Mouse (Mus musculus) cerebellum, adult 2 months (tissue): Measurements from ENCODE around the gene Rbp3. TPM values are rescaled to one million over a fixed set of nuclear protein-coding genes. Genes with fewer than 3 reads are reported as not detected.

Source experiments
- DNase-seq, 2 experiments: peaks; one replicate each; pipeline ENCODE4 v3.0.0; 2021
- H3K27ac ChIP-seq: fragments of 200-500 bp; 2 replicates; pipeline ENCODE4 v1.5.1; 2012; ENCODE audit warnings: low read length, control low read depth, inconsistent platforms; ENCODE audit not compliant: insufficient read depth
- H3K27me3 ChIP-seq: fragments of 200-500 bp; 2 replicates; pipeline ENCODE4 v1.6.1; 2012; ENCODE audit warnings: inconsistent platforms, mild to moderate bottlenecking, low read length, moderate library complexity; ENCODE audit not compliant: control insufficient read depth, insufficient read depth
- H3K4me1 ChIP-seq: fragments of 200-500 bp; 2 replicates; pipeline ENCODE4 v1.6.1; 2011; ENCODE audit warnings: low read length; ENCODE audit not compliant: control insufficient read depth, insufficient read depth
- H3K4me3 ChIP-seq: fragments of 200-500 bp; replicated peaks from 2 replicates; pipeline ENCODE3; 2011; ENCODE audit warnings: mild to moderate bottlenecking, low read depth, low read length, control low read depth; ENCODE audit not compliant: insufficient read depth
- CTCF ChIP-seq: fragments of 200-500 bp; IDR thresholded peaks from 2 replicates; pipeline ENCODE4 v1.5.1; 2011; ENCODE audit warnings: low read depth, mild to moderate bottlenecking, control low read depth, low read length, moderate library complexity, borderline replicate concordance; ENCODE audit not compliant: insufficient read depth
- POLR2A ChIP-seq: fragments of 200-500 bp; IDR thresholded peaks from 2 replicates; pipeline ENCODE4 v1.6.1; 2011; ENCODE audit warnings: low read length, control low read depth, borderline replicate concordance; ENCODE audit not compliant: insufficient read depth
- WGBS: fragments of 180-500 bp; shearing (Covaris S2); methylation state at CpG from one replicate; pipeline ENCODE4 v1.1.7; 2018; 5-methylcytosine and 5-hydroxymethylcytosine counted together
- polyA plus RNA-seq: library from polyadenylated mRNA; depleted of rRNA; stranded (reverse); fragments of >200 nt; gene quantifications from 2 replicates; pipeline ENCODE4 v1.2.3, GENCODE M21; 2012; rRNA removed

Rbp3 gene
- 0.05 TPM in 1 of 2 replicates, not detected in the other for polyA plus RNA-seq

DNA sequence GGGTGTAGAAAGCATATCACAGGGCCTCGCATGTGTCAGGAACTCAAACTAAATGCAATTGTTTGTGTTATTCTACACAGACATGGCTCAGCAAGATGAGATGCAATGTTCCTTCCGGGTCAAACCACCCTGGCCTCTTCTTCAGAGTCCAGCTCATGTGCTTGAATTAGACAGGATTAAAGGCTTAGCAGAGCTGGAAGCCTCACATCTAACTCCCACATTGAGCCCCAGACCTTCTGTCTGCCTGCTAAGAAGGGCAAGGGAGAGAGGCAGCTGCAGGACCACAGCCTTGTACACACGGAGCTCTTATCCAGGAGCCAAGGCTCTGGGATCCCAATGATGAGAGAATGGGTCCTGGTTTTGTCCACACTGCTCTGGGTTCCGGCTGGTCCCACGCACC, at the start of gene Rbp3:
Rbp3 (plus strand) TSS at position 243 of the 400 bp plus-strand sequence.
- Histone ChIP-seq H3K27ac (no peak within 1 kb of the TSS), H3K4me3 (no peak within 1 kb of the TSS), H3K4me1 (peaks cover 6% of the 10 kb centered on the region; the same call in 1 of the 2 replicates), H3K27me3 (no peaks in the 10 kb centered on the region)
- no peak for DNase-seq
- WGBS, result 90% methylated on average over 5 of the region's 5 CpGs
- TF ChIP-seq POLR2A, result no peak
- TF ChIP-seq CTCF, result no peak

DNA sequence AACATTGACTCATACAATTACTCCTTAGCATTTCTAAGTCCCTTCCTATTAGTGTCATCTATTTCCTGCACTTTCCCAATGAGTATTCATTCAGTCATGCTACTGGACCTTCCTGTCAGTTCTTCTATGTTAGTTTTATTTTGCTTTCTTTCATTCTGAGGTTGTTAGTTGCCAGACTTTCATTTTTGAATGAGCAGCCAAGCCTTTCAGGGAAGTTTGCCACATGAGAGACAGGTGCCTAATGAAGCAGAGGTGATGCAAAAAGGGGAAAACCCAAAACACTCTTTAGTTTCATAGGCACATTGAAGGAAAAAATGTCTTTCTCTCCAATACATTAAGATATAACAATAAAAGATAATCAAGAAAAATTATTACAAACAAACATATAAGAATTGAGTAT, 49.0 kb upstream of the Rbp3 start:
- TF ChIP-seq CTCF, result no peak
- no peak for TF ChIP-seq POLR2A
- Histone ChIP-seq H3K27ac (no peak overlapping the region), H3K4me3 (no peak overlapping the region), H3K27me3 (no peaks in the 10 kb centered on the region), H3K4me1 (no peaks in the 10 kb centered on the region; the same call in none of the 2 replicates)
- no peak for DNase-seq

DNA sequence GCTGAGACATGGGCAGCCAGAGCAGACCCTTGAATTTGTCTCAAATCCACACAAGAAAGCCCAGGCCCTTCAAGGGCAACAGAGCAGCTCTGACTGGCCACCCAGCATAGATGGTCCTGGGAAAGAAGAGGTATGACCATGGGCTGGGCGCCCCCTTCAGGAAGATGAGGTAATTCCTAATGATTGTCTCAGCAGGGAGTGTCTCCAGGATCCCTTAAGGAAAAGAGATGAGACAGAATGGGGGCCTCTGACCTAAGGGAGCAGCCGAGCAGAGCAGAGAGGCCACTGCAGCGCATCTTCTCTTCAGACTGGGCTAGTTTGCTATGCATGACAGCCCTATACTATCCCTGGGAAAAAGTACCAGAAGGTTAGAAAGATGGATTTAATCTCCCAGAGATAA, 40.1 kb upstream of the Rbp3 start:
- 62% methylated on average over 3 of the region's 3 CpGs for WGBS
- Histone ChIP-seq H3K27me3 (no peaks in the 10 kb centered on the region), H3K27ac (no peak overlapping the region), H3K4me1 (no peaks in the 10 kb centered on the region; the same call in 1 of the 2 replicates), H3K4me3 (no peak overlapping the region)
- no peak for TF ChIP-seq POLR2A
- TF ChIP-seq CTCF, result peak; percentile 19; the same call in 1 of the 2 replicates
- no peak for DNase-seq

DNA sequence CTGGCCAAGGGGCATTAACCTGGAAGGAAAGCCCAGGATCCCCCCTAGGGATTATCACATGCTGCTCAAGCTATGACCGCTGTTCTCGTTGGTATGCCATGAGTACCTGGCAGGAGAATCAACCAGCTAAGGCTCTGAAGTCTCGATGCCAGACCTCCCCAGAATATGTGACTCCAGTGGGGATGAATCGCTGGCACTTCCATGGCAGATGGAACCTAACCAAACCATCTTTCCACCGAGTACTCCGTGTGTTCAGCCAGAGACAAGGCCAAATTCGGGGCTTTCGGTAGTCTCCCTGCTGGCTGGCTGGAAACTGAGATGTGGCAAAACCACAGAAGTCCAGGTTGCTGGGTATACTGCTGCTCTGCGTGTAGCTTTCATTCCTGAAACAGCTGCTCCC, 39.6 kb upstream of the Rbp3 start:
- TF ChIP-seq POLR2A (no peak), CTCF (no peak)
- no peak for DNase-seq
- no peaks in the 10 kb centered on the region; the same call in 1 of the 2 replicates for H3K4me1 ChIP-seq
- no peak overlapping the region for H3K4me3 ChIP-seq
- WGBS, result 16% methylated on average over 9 of the region's 9 CpGs
- H3K27me3 ChIP-seq, result no peaks in the 10 kb centered on the region
- no peak overlapping the region for H3K27ac ChIP-seq

DNA sequence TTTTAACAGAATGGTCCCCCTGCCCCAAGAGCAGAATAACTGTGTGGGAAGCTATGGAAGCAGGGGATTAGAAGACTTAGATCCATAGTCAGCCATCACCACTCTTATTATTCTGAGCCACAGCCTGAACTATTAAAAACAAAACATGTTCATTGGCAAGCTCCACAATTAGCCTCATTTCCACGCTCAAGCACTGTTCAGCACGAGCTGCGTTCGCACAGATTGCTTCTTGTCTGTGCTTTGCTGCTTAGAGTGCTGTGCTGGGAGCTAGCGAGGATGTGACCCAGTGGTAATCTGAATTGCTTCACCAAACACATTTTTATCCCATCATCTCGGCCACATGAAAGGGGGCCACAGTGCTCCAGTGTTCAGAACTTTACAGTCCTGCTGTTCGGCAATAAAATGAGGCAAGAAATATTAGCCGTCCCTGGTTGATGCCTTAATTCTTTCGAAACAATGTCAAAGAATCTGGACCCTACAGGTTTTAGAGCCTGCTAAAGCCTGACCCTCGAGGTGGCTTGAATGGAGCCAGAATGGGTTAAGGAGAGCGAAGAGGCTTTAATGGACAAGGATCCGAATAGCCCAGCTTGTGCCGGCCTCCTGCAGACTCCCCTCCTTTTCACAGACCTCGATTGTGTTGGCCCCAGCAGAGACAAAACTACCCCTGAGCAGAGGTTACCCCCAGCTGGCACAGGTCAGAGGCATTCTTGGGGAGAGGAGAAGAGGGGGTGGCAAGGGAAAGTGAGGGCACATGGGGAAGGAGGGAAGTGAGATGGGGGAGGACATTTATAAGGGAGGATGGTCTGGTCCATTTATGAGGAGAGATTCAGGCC, 32.9 kb upstream of the Rbp3 start:
- H3K27ac ChIP-seq, result no peak overlapping the region
- no peaks in the 10 kb centered on the region for H3K4me1 ChIP-seq
- H3K4me3 ChIP-seq, result no peak overlapping the region
- TF ChIP-seq POLR2A (no peak), CTCF (no peak)
- H3K27me3 ChIP-seq, result no peaks in the 10 kb centered on the region; the same call in 1 of the 2 replicates
- no peak for DNase-seq
- WGBS, result 66% methylated on average over 14 of the region's 14 CpGs

DNA sequence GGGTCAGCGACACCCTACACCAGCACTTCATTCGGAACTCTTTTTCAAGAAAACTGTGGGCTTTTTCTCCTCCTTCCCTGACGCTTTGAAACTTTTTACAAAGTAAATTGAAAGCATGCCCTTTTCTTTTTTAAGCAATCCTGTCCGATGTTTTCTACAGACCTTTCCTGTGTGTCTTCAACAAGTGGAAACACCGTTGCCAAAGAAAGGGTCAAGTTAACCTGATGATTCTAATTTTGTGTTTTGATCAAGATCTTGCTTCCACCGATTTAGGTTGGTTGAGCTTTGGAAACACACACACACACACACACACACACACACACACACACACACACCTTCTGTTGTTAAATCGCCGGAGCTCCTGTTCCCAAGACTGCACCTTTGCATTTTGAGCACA, 31.0 kb upstream of the Rbp3 start:
- no peak overlapping the region for H3K27ac ChIP-seq
- no peaks in the 10 kb centered on the region; the same call in 1 of the 2 replicates for H3K27me3 ChIP-seq
- WGBS, result 27% methylated on average over 8 of the region's 8 CpGs
- DNase-seq, result no peak
- no peaks in the 10 kb centered on the region for H3K4me1 ChIP-seq
- H3K4me3 ChIP-seq, result peak overlapping the region; percentile 14
- TF ChIP-seq POLR2A (no peak), CTCF (no peak)

DNA sequence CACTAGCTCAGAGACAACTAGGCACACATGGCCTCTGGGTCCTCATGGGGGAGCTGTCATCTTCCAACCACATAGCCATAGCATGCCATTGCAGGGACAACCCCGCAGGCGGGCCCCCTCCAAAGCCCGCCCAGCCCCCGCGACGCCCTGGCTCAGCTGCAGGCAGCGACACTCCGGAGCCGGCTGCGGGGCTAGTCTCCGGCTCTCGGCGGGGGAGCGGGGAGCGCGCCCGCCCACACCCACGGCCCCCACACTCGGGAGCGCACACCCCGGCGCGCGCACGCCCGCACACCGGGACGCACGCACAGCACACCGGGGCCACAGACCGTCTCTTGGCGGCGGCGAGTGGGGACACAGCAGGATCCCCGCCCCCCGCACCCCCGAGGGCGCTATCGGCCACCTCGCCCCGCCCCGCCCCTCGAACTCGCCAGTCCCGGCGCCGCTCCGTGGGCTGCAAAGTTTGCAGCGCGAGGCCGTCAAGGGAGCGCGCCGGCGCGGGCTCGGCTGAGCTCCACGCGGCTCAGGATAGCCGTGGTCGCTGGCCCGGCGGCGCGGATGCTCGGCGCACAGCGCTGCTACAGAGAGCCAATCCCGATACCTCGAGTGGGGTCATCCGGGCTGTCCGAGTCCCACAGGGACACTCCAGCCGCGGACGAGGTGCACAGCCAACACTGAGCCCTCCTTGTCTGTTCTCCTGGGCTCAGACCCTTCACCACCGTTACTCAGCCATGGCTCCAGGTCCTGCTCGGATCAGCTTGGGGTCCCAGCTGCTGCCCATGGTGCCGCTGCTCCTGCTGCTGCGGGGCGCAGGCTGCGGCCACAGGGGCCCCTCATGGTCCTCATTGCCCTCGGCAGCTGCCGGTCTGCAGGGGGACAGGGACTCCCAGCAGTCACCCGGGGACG, 30.4 kb upstream of the Rbp3 start, which contains the start of gene Gdf10:
Gdf10 (plus strand) TSS at position 420 of the 903 bp plus-strand sequence.
- TF ChIP-seq CTCF (no peak), POLR2A (no peak)
- WGBS, result 2% methylated on average over 85 of the region's 85 CpGs
- H3K27ac ChIP-seq, result no peak within 1 kb of the TSS
- no peaks in the 10 kb centered on the region; the same call in 1 of the 2 replicates for H3K27me3 ChIP-seq
- no peaks in the 10 kb centered on the region for H3K4me1 ChIP-seq
- peak within 1 kb of the TSS; percentile 14 for H3K4me3 ChIP-seq
- peak in 1 of 2 experiments; percentile 21 for DNase-seq
